Mouse (Mus musculus) neural tube, embryonic 12.5 days (tissue): ENCODE measurements at regions not wholly inside any gene's neighbourhood (a gene's known extent, or its start where the extent isn't known, plus 50 kb on each side); places are given as distances from the start of the nearest gene placed in this dataset.

ENCODE experiments used
- ATAC-seq: fragments of 200-750 bp; cut with Nextera tagmentation; 2 replicates; pipeline ENCODE4 v1.8.0; 2017; ENCODE audit warnings: low read depth, mild to moderate bottlenecking, moderate TSS enrichment, moderate library complexity; ENCODE audit not compliant: low FRiP score
- H3K27ac ChIP-seq: fragments of 300-500 bp; sonication (generic); 2 replicates; pipeline ENCODE4 v1.5.1; 2016
- H3K27me3 ChIP-seq: fragments of 300-500 bp; sonication (generic); replicated peaks from 2 replicates; pipeline ENCODE4 v1.6.1; 2016; ENCODE audit warnings: mild to moderate bottlenecking
- H3K36me3 ChIP-seq: fragments of 300-500 bp; sonication (generic); 2 replicates; pipeline ENCODE4 v1.6.1; 2016; ENCODE audit warnings: mild to moderate bottlenecking
- H3K4me1 ChIP-seq: fragments of 300-500 bp; sonication (generic); 2 replicates; pipeline ENCODE4 v1.6.1; 2016
- H3K4me2 ChIP-seq: fragments of 300-500 bp; sonication (generic); replicated peaks from 2 replicates; pipeline ENCODE4 v1.6.1; 2016; ENCODE audit warnings: mild to moderate bottlenecking
- H3K4me3 ChIP-seq: fragments of 300-500 bp; sonication (generic); 2 replicates; pipeline ENCODE4 v1.5.1; 2016
- H3K9ac ChIP-seq: fragments of 300-500 bp; sonication (generic); 2 replicates; pipeline ENCODE4 v1.6.1; 2016; ENCODE audit warnings: mild to moderate bottlenecking
- H3K9me3 ChIP-seq: fragments of 300-500 bp; sonication (generic); 2 replicates; pipeline ENCODE4 v1.6.1; 2016; ENCODE audit warnings: mild to moderate bottlenecking
- WGBS: fragments of 180-500 bp; shearing (Covaris S2); methylation state at CpG from one replicate; pipeline ENCODE4 v1.1.7; 2016; 5-methylcytosine and 5-hydroxymethylcytosine counted together

DNA sequence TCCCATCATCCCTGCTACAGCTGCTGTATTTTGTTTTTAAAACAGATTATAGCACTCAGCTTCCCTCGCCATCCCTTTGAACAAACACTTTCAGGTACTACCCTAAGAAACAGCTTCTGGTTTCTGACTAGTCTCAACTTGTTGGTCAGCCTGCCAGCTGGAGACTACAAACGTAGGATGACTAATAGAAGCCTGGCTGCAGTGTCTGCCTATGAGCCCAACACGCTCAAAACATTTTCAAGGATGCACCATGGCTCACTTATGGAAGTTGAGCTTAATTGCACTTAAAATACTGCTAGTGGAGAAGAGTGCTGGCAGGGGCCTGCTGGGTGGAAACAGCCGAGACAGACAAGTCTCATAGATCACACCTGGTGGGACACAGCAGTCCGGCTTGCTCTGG lies 234.4 kb upstream of the Tenm4 start:
- ATAC-seq: no peak
- Histone ChIP-seq H3K4me1 (no peaks in the 10 kb centered on the region), H3K4me3 (no peak overlapping the region), H3K27ac (no peak overlapping the region), H3K4me2 (no peak overlapping the region), H3K9ac (no peak overlapping the region), H3K9me3 (no peaks in the 10 kb centered on the region), H3K27me3 (no peaks in the 10 kb centered on the region), H3K36me3 (no peaks in the 10 kb centered on the region)
- WGBS: 77% methylated on average over 5 of the region's 5 CpGs

- H3K4me2 ChIP-seq: no peak overlapping the region
- ATAC-seq: no peak
Observed at GRCm38 (mm10) chr7:95943420-95943819, 227.6 kb upstream of the Tenm4 start.

GRCm38 (mm10) chr7:95952395-95952794 lies 218.7 kb upstream of the Tenm4 start:
- no peak overlapping the region for H3K27ac ChIP-seq
- H3K4me1 ChIP-seq: no peaks in the 10 kb centered on the region
- 96% methylated on average over 2 of the region's 2 CpGs for WGBS
- H3K4me3 ChIP-seq: no peak overlapping the region
- H3K4me2 ChIP-seq: no peak overlapping the region
- H3K9me3 ChIP-seq: no peaks in the 10 kb centered on the region
- no peak for ATAC-seq
- no peaks in the 10 kb centered on the region for H3K27me3 ChIP-seq
- H3K36me3 ChIP-seq: no peaks in the 10 kb centered on the region
- H3K9ac ChIP-seq: no peak overlapping the region

More at GRCm38 (mm10) chr7:95943420-95943819, 227.6 kb upstream of the Tenm4 start:
- no peak overlapping the region for H3K9ac ChIP-seq
- no peaks in the 10 kb centered on the region for H3K27me3 ChIP-seq
- no peaks in the 10 kb centered on the region for H3K4me1 ChIP-seq
- H3K9me3 ChIP-seq: no peaks in the 10 kb centered on the region
- WGBS: 88% methylated on average over 6 of the region's 6 CpGs
- H3K36me3 ChIP-seq: no peaks in the 10 kb centered on the region
- no peak overlapping the region for H3K27ac ChIP-seq
- H3K4me3 ChIP-seq: no peak overlapping the region

DNA sequence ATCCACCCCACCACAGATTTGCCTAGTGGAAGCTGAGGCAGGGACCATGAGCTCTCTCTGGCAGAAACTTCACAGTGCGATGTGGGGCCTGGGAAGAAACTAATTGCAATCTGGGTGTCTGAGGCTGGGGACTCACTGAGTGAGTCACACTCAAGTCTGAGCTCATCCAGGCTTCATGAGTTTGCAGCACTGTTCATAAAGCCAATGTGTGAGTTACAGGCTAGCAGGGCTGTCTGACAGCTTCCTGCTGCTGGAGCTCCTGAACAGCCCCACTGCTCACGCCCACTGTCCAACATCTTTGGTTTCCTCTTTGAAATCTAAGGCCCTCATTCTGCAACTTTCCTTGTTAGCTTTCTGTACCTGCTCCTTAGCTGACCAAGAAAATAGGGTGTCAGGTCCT lies 216.5 kb upstream of the Tenm4 start:
- H3K9me3 ChIP-seq: no peaks in the 10 kb centered on the region
- H3K36me3 ChIP-seq: no peaks in the 10 kb centered on the region
- no peak overlapping the region for H3K27ac ChIP-seq
- H3K4me1 ChIP-seq: no peaks in the 10 kb centered on the region
- H3K27me3 ChIP-seq: no peaks in the 10 kb centered on the region
- 85% methylated on average over 2 of the region's 2 CpGs for WGBS
- no peak overlapping the region for H3K4me3 ChIP-seq
- ATAC-seq: no peak
- no peak overlapping the region for H3K4me2 ChIP-seq
- no peak overlapping the region for H3K9ac ChIP-seq

GRCm38 (mm10) chr7:95955119-95955518 lies 215.9 kb upstream of the Tenm4 start:
- no peak overlapping the region for H3K4me3 ChIP-seq
- no peaks in the 10 kb centered on the region for H3K27me3 ChIP-seq
- no peak for ATAC-seq
- H3K9ac ChIP-seq: no peak overlapping the region
- no peaks in the 10 kb centered on the region for H3K9me3 ChIP-seq
- no peak overlapping the region for H3K4me2 ChIP-seq
- H3K4me1 ChIP-seq: no peaks in the 10 kb centered on the region
- no peak overlapping the region for H3K27ac ChIP-seq
- H3K36me3 ChIP-seq: no peaks in the 10 kb centered on the region
- 85% methylated on average over 2 of the region's 2 CpGs for WGBS

GRCm38 (mm10) chr7:95959068-95959467 lies 212.0 kb upstream of the Tenm4 start:
- no peaks in the 10 kb centered on the region for H3K27me3 ChIP-seq

GRCm38 (mm10) chr7:95971863-95972262 lies 199.2 kb upstream of the Tenm4 start:
- WGBS: 86% methylated on average over 7 of the region's 7 CpGs
- H3K4me1 ChIP-seq: no peaks in the 10 kb centered on the region
- ATAC-seq: no peak
- no peak overlapping the region for H3K4me2 ChIP-seq
- H3K9ac ChIP-seq: no peak overlapping the region
- no peaks in the 10 kb centered on the region for H3K9me3 ChIP-seq
- no peak overlapping the region for H3K4me3 ChIP-seq
- H3K36me3 ChIP-seq: no peaks in the 10 kb centered on the region
- no peak overlapping the region for H3K27ac ChIP-seq
- no peaks in the 10 kb centered on the region for H3K27me3 ChIP-seq

More at GRCm38 (mm10) chr7:95959068-95959467, 212.0 kb upstream of the Tenm4 start:
- Histone ChIP-seq H3K4me3 (no peak overlapping the region), H3K9ac (no peak overlapping the region), H3K4me2 (no peak overlapping the region), H3K36me3 (no peaks in the 10 kb centered on the region), H3K4me1 (no peaks in the 10 kb centered on the region), H3K27ac (no peak overlapping the region), H3K9me3 (no peaks in the 10 kb centered on the region)
- peak; percentile 70; the same call in 1 of the 2 replicates for ATAC-seq
- 59% methylated on average over 4 of the region's 4 CpGs for WGBS

GRCm38 (mm10) chr7:95974085-95974484 lies 197.0 kb upstream of the Tenm4 start:
- ATAC-seq: no peak
- no peak overlapping the region for H3K27ac ChIP-seq
- WGBS: 63% methylated on average over 2 of the region's 2 CpGs
- no peak overlapping the region for H3K4me3 ChIP-seq
- H3K9ac ChIP-seq: no peak overlapping the region
- H3K9me3 ChIP-seq: no peaks in the 10 kb centered on the region
- H3K27me3 ChIP-seq: no peaks in the 10 kb centered on the region
- H3K4me2 ChIP-seq: no peak overlapping the region
- H3K36me3 ChIP-seq: no peaks in the 10 kb centered on the region
- H3K4me1 ChIP-seq: no peaks in the 10 kb centered on the region

DNA sequence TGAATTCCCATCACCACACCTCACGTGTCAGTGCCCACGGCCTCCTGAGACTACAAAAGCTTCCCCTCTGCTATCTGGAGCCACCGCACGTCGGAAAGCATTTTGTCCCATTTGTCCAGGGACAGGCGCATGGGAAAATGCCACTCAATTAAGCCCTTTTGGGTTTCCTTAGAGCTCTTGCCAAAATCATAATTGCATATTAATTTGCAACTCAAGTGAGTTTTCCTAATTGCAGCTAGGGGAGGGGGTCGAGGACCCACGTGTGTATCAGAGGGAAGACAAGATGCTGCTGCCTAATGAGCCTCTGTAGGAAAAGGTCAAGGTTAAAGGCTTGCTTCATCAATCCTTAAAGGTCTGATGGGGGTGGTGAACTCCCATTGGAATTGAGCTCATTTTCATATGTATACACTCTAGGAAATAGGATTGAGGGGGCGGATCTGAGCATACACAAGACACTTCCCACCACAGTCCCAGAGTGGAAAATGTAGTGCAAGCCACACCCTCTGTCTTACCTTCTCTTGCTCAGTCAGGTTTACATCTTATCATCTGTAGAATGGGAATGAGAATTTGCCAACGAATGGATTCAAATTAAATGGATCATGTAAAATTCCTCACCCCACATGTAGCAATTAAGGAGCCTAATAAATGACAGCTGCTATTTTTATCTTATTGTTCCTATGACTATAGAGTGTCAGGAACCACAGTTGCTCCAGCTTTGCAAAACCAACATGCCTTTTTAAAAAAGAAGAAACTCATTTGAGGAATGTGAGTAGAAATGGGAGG lies 179.6 kb upstream of the Tenm4 start:
- no peak overlapping the region for H3K9ac ChIP-seq
- H3K36me3 ChIP-seq: no peaks in the 10 kb centered on the region
- no peaks in the 10 kb centered on the region for H3K9me3 ChIP-seq
- H3K4me3 ChIP-seq: no peak overlapping the region
- H3K27ac ChIP-seq: no peak overlapping the region
- WGBS: 38% methylated on average over 10 of the region's 10 CpGs
- ATAC-seq: peak; percentile 83
- H3K4me2 ChIP-seq: no peak overlapping the region
- no peaks in the 10 kb centered on the region for H3K27me3 ChIP-seq
- H3K4me1 ChIP-seq: no peaks in the 10 kb centered on the region

GRCm38 (mm10) chr7:95992033-95992516 lies 179.0 kb upstream of the Tenm4 start:
- no peak for ATAC-seq
- no peak overlapping the region for H3K4me2 ChIP-seq
- WGBS: 87% methylated on average over 3 of the region's 3 CpGs

DNA sequence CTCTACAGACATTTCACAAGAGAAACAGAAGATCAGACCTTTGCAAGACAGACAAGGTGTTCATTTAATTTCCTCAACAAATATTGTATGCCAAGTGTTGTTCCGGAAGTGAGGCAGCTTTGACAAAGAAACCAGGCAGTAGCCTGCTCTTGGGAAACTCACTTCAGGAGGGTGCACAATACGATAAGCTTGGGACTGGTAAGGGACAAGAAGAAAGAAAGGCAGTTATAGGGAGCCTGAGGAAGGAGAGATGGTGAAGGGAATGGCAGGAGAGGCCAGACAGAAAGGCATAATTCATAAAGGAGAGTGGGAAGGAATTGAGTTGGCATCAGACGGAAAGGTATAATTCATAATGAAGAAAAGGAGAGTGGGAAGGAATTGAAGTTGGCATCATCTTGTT lies 178.5 kb upstream of the Tenm4 start:
- Histone ChIP-seq H3K36me3 (no peaks in the 10 kb centered on the region), H3K9me3 (no peaks in the 10 kb centered on the region), H3K4me3 (no peak overlapping the region), H3K4me2 (no peak overlapping the region), H3K27me3 (no peaks in the 10 kb centered on the region), H3K9ac (no peak overlapping the region), H3K27ac (no peak overlapping the region), H3K4me1 (no peaks in the 10 kb centered on the region)
- WGBS: 88% methylated on average over 3 of the region's 3 CpGs
- no peak for ATAC-seq

More at GRCm38 (mm10) chr7:95992033-95992516, 179.0 kb upstream of the Tenm4 start:
- Histone ChIP-seq H3K36me3 (no peaks in the 10 kb centered on the region), H3K4me1 (no peaks in the 10 kb centered on the region), H3K27me3 (no peaks in the 10 kb centered on the region), H3K4me3 (no peak overlapping the region), H3K27ac (no peak overlapping the region), H3K9ac (no peak overlapping the region), H3K9me3 (no peaks in the 10 kb centered on the region)

DNA sequence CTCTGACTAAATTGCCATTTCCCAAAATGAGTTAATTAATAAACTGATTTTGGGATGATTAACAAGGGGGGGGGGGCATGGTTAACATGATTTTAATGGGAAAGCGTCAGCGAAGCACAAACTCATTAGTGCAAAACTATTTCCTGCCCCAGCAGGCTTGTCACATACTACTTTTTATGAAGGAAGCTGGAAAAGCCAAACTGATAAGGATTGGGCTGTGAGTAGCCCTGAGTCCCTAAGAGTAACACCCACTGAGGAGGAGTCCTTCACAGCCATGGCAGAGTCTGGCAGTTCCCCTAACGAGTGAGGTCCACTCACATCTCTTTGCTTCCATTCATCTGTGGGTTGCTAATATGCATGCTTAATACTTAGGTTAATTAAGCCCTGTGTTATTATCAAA lies 173.9 kb upstream of the Tenm4 start:
- WGBS: 90% methylated on average over 3 of the region's 3 CpGs
- ATAC-seq: no peak
- Histone ChIP-seq H3K9me3 (no peaks in the 10 kb centered on the region), H3K9ac (no peak overlapping the region), H3K4me3 (no peak overlapping the region), H3K4me1 (peaks cover 4% of the 10 kb centered on the region; the same call in 1 of the 2 replicates), H3K4me2 (no peak overlapping the region), H3K27ac (no peak overlapping the region), H3K36me3 (no peaks in the 10 kb centered on the region), H3K27me3 (no peaks in the 10 kb centered on the region)

GRCm38 (mm10) chr7:95999189-95999588 lies 171.9 kb upstream of the Tenm4 start:
- H3K27me3 ChIP-seq: no peaks in the 10 kb centered on the region
- WGBS: 32% methylated on average over 4 of the region's 4 CpGs
- ATAC-seq: no peak

More at GRCm38 (mm10) chr7:95999189-95999588, 171.9 kb upstream of the Tenm4 start:
- no peak overlapping the region for H3K4me3 ChIP-seq
- H3K4me2 ChIP-seq: no peak overlapping the region
- no peak overlapping the region for H3K27ac ChIP-seq
- peaks cover 4% of the 10 kb centered on the region; the same call in 1 of the 2 replicates for H3K4me1 ChIP-seq
- H3K36me3 ChIP-seq: no peaks in the 10 kb centered on the region
- no peaks in the 10 kb centered on the region for H3K9me3 ChIP-seq
- H3K9ac ChIP-seq: no peak overlapping the region
